Mouse (Mus musculus): ENCODE measurements around the gene Rfx5.

GRCm38 (mm10) chr3:94972552-94972951, 18.7 kb downstream of the Rfx5 start:
- no peak for TF ChIP-seq CTCF (IDR thresholded peaks at IDR 0.05; ENCODE audit: borderline replicate concordance, insufficient read depth, low read depth, low read length)
- no peak for TF ChIP-seq POLR2A (IDR thresholded peaks at IDR 0.05; ENCODE audit: borderline replicate concordance, insufficient read depth, low read length)

Measured in cerebellum, adult 2 months (tissue).